Mouse (Mus musculus) cerebellum, adult 2 months (tissue): ENCODE measurements at regions not wholly inside any gene's neighbourhood (a gene's known extent, or its start where the extent isn't known, plus 50 kb on each side); places are given as distances from the start of the nearest gene placed in this dataset.

ENCODE experiments used
- CTCF ChIP-seq: fragments of 200-500 bp; IDR thresholded peaks from 2 replicates; pipeline ENCODE4 v1.5.1; 2011; ENCODE audit warnings: low read depth, mild to moderate bottlenecking, control low read depth, low read length, moderate library complexity, borderline replicate concordance; ENCODE audit not compliant: insufficient read depth
- POLR2A ChIP-seq: fragments of 200-500 bp; IDR thresholded peaks from 2 replicates; pipeline ENCODE4 v1.6.1; 2011; ENCODE audit warnings: low read length, control low read depth, borderline replicate concordance; ENCODE audit not compliant: insufficient read depth

- TF ChIP-seq POLR2A (no peak), CTCF (no peak)
These were observed 208.8 kb upstream of the Dusp10 start for GRCm38 (mm10) chr1:183804295-183804694.
